ENCODE assay signal across 8 mouse cellular contexts in genomic region chr11:117653491-117654351, GRCm38 (mm10). TPM values are rescaled to one million over a fixed set of nuclear protein-coding genes. Genes with fewer than 3 reads are reported as not detected.
A peak's percentile ranks its signal among the peaks of the same experiment; 100 is the strongest.
DNase-seq lines count a peak whose midpoint lies in the region; ATAC-seq lines count a peak whose summit lies in the region.

TSS of gene Tnrc6c (plus strand) at chr11:117654289.

- peak within 1 kb of the TSS; percentile 95 for H3K4me2 ChIP-seq in heart, embryonic 14.5 days (ENCODE audit: low read length)
- H3K4me2 ChIP-seq in liver, embryonic 15.5 days: peak within 1 kb of the TSS; percentile 96
- peak within 1 kb of the TSS; percentile 90 for H3K4me2 ChIP-seq in neural tube, embryonic 14.5 days (ENCODE audit: low read depth, low read length)

- H3K4me3 ChIP-seq in forebrain, embryonic 10.5 days: peak within 1 kb of the TSS; percentile 92
- H3K4me3 ChIP-seq in heart, embryonic 14.5 days (ENCODE audit: control insufficient read depth in 1 of 2, insufficient read depth in 1 of 2, low read depth in 1 of 2, low read length in 2 of 2): peak within 1 kb of the TSS; percentile 80 to 89
- H3K4me3 ChIP-seq in liver, embryonic 15.5 days (replicated peaks): peak within 1 kb of the TSS; percentile 82
- H3K4me3 ChIP-seq in neural tube, embryonic 14.5 days (ENCODE audit: low read depth, low read length): peak within 1 kb of the TSS; percentile 81

- peak; percentile 91 for DNase-seq in CD4-positive helper T cell, adult 2 months (ENCODE audit: low read depth, low spot score)
- peak; percentile 86 for DNase-seq in adrenal gland, postnatal 14 days
- DNase-seq in forebrain, embryonic 10.5 days (ENCODE audit: extremely low spot score, low spot score): no peak
- DNase-seq in kidney, postnatal 4 days: peak; percentile 75 to 87
- DNase-seq in thymus, adult 18-20 months: peak; percentile 76 to 85

- H3K27ac ChIP-seq in forebrain, embryonic 10.5 days: peak within 1 kb of the TSS; percentile 98
- peak within 1 kb of the TSS; percentile 85 to 95 for H3K27ac ChIP-seq in heart, embryonic 14.5 days (replicated peaks in 1 of 2; ENCODE audit: control insufficient read depth in 1 of 2, insufficient read depth in 1 of 2, low read depth in 2 of 2, low read length in 2 of 2)
- peak within 1 kb of the TSS; percentile 83 for H3K27ac ChIP-seq in liver, embryonic 15.5 days (replicated peaks)
- H3K27ac ChIP-seq in neural tube, embryonic 14.5 days (ENCODE audit: low read depth, low read length): peak within 1 kb of the TSS; percentile 97

- peaks cover 47% of the 10 kb centered on the region for H3K4me1 ChIP-seq in forebrain, embryonic 10.5 days
- peaks cover 5 to 10% of the 10 kb centered on the region in 2 experiments for H3K4me1 ChIP-seq in heart, embryonic 14.5 days (ENCODE audit: control insufficient read depth in 2 of 2, insufficient read depth in 2 of 2, low read length in 2 of 2)
- peaks cover 42% of the 10 kb centered on the region for H3K4me1 ChIP-seq in liver, embryonic 15.5 days (replicated peaks)
- H3K4me1 ChIP-seq in neural tube, embryonic 14.5 days (ENCODE audit: control insufficient read depth, insufficient read depth, low read length): peaks cover 23% of the 10 kb centered on the region

- no peaks in the 10 kb centered on the region for H3K36me3 ChIP-seq in forebrain, embryonic 10.5 days (replicated peaks)
- no peaks in the 10 kb centered on the region for H3K36me3 ChIP-seq in heart, embryonic 14.5 days (ENCODE audit: control insufficient read depth, insufficient read depth, low read length)
- H3K36me3 ChIP-seq in liver, embryonic 15.5 days (replicated peaks): no peaks in the 10 kb centered on the region
- no peaks in the 10 kb centered on the region for H3K36me3 ChIP-seq in neural tube, embryonic 14.5 days (ENCODE audit: control insufficient read depth, insufficient read depth, low read length)

- peak; percentile 83 for ATAC-seq in heart, embryonic 14.5 days (ENCODE audit: insufficient number of reproducible peaks, insufficient read depth, low FRiP score, low read depth)
- peak; percentile 70 for ATAC-seq in liver, embryonic 15.5 days (ENCODE audit: insufficient read depth)
- peak; percentile 94 for ATAC-seq in neural tube, embryonic 14.5 days (ENCODE audit: low read depth)

- peak within 1 kb of the TSS; percentile 97 for H3K9ac ChIP-seq in heart, embryonic 14.5 days (ENCODE audit: low read length)
- peak within 1 kb of the TSS; percentile 84 for H3K9ac ChIP-seq in liver, embryonic 15.5 days
- H3K9ac ChIP-seq in neural tube, embryonic 14.5 days (replicated peaks; ENCODE audit: low read depth, low read length): peak within 1 kb of the TSS; percentile 99

- no peaks in the 10 kb centered on the region for H3K9me3 ChIP-seq in forebrain, embryonic 10.5 days
- no peaks in the 10 kb centered on the region for H3K9me3 ChIP-seq in heart, embryonic 14.5 days (ENCODE audit: control insufficient read depth, low read length)
- H3K9me3 ChIP-seq in liver, embryonic 15.5 days (replicated peaks): no peaks in the 10 kb centered on the region
- no peaks in the 10 kb centered on the region for H3K9me3 ChIP-seq in neural tube, embryonic 14.5 days (ENCODE audit: control insufficient read depth, low read length)

- under 1% methylated on average over 62 of the region's 62 CpGs for WGBS in forebrain, embryonic 10.5 days
- 1% methylated on average over 62 of the region's 62 CpGs for WGBS in heart, embryonic 14.5 days
- WGBS in liver, embryonic 15.5 days (ENCODE audit: insufficient replicate concordance): 1% methylated on average over 62 of the region's 62 CpGs
- 2% methylated on average over 61 of the region's 62 CpGs for WGBS in neural tube, embryonic 14.5 days

- H3K27me3 ChIP-seq in forebrain, embryonic 10.5 days (ENCODE audit: poor library complexity, severe bottlenecking): peaks cover 25% of the 10 kb centered on the region
- H3K27me3 ChIP-seq in heart, embryonic 14.5 days (ENCODE audit: control insufficient read depth, insufficient read depth, low read length): 0 out of 2 replicates have a peak, but pooled peaks cover 6% of the 10 kb centered on the region
- peaks cover 53% of the 10 kb centered on the region for H3K27me3 ChIP-seq in liver, embryonic 15.5 days
- no peaks in the 10 kb centered on the region; the same call in 1 of the 2 replicates for H3K27me3 ChIP-seq in neural tube, embryonic 14.5 days (ENCODE audit: control insufficient read depth, insufficient read depth, low read length)

RNA-seq across cellular contexts. Expression of gene Tnrc6c, which starts in this region (rescaled TPM):
- 22.7 and 29.5 TPM in 2 replicates for total RNA-seq in adrenal gland, postnatal 14 days (2021)
- 11.3 and 12.0 TPM in 2 replicates for polyA plus RNA-seq in forebrain, embryonic 10.5 days (2016; fragmentation: Nextera tagmentation; extraction: Ambion mirVana)
- polyA plus RNA-seq in heart, embryonic 14.5 days (2014; fragmentation: Nextera tagmentation; extraction: Ambion mirVana): 8.7 and 8.9 TPM in 2 replicates
- polyA plus RNA-seq in liver, embryonic 15.5 days (2015; fragmentation: Nextera tagmentation; extraction: Ambion mirVana): 2.4 and 3.0 TPM in 2 replicates
- 30.6 and 32.5 TPM in 2 replicates for polyA plus RNA-seq in neural tube, embryonic 14.5 days (2014; fragmentation: Nextera tagmentation; extraction: Ambion mirVana)
